Mouse (Mus musculus) gonadal fat pad, adult 2 months (tissue): ENCODE results near the gene Lactbl1. TPM values are rescaled to one million over a fixed set of nuclear protein-coding genes. Genes with fewer than 3 reads are reported as not detected.
A peak's percentile ranks its signal among the peaks of the same experiment; 100 is the strongest.

Experiments used
- DNase-seq: peaks from one replicate; pipeline ENCODE4 v3.0.0-alpha.2; 2012; ENCODE audit warnings: low read depth
- polyA plus RNA-seq: library from polyadenylated mRNA; depleted of rRNA; stranded (reverse); fragments of >200 nt; gene quantifications from 2 replicates; pipeline ENCODE4 v1.2.3, GENCODE M21; 2012

Lactbl1 gene
- polyA plus RNA-seq, 1 experiment: 0.03 TPM

- no peak for DNase-seq
These were observed 14.7 kb downstream of the Lactbl1 start for GRCm38 (mm10) chr4:136636983-136637562.

- DNase-seq: no peak
These were observed 15.3 kb downstream of the Lactbl1 start for GRCm38 (mm10) chr4:136637563-136638229.

GRCm38 (mm10) chr4:136638230-136638750 lies 15.9 kb downstream of the Lactbl1 start:
- no peak for DNase-seq

- DNase-seq: no peak
These were observed 16.5 kb downstream of the Lactbl1 start for GRCm38 (mm10) chr4:136638890-136639289.

GRCm38 (mm10) chr4:136648922-136649479 lies 26.6 kb downstream of the Lactbl1 start:
- no peak for DNase-seq

- no peak for DNase-seq
These were observed 27.2 kb downstream of the Lactbl1 start for GRCm38 (mm10) chr4:136649480-136650196.

GRCm38 (mm10) chr4:136650261-136650660 lies 27.8 kb downstream of the Lactbl1 start:
- no peak for DNase-seq

- DNase-seq: no peak
These were observed 29.0 kb downstream of the Lactbl1 start for GRCm38 (mm10) chr4:136651357-136651811.

- no peak for DNase-seq
These were observed 29.6 kb downstream of the Lactbl1 start for GRCm38 (mm10) chr4:136651882-136652527.

- no peak for DNase-seq
These were observed 30.1 kb downstream of the Lactbl1 start for GRCm38 (mm10) chr4:136652528-136652910.

GRCm38 (mm10) chr4:136653019-136653418 lies 30.6 kb downstream of the Lactbl1 start:
- no peak for DNase-seq

- DNase-seq: no peak
These were observed 31.3 kb downstream of the Lactbl1 start for GRCm38 (mm10) chr4:136653692-136654234.

- DNase-seq: no peak
These were observed 35.5 kb downstream of the Lactbl1 start for GRCm38 (mm10) chr4:136657914-136658313.

GRCm38 (mm10) chr4:136665068-136665467 lies 42.6 kb downstream of the Lactbl1 start:
- DNase-seq: no peak

- no peak for DNase-seq
These were observed 43.6 kb downstream of the Lactbl1 start for GRCm38 (mm10) chr4:136666002-136666401.

- no peak for DNase-seq
These were observed 45.3 kb downstream of the Lactbl1 start for GRCm38 (mm10) chr4:136667757-136668156.

GRCm38 (mm10) chr4:136672335-136673090 lies 50.1 kb downstream of the Lactbl1 start:
- no peak for DNase-seq

- DNase-seq: no peak
These were observed 53.0 kb downstream of the Lactbl1 start for GRCm38 (mm10) chr4:136675439-136675838.

GRCm38 (mm10) chr4:136678480-136678879 lies 56.1 kb downstream of the Lactbl1 start:
- DNase-seq: peak; percentile 8

GRCm38 (mm10) chr4:136679221-136679620 lies 56.8 kb downstream of the Lactbl1 start:
- no peak for DNase-seq

- DNase-seq: no peak
These were observed 58.2 kb downstream of the Lactbl1 start for GRCm38 (mm10) chr4:136680641-136681040.
